Mouse (Mus musculus) cerebellum, adult 9-10 months (tissue): ENCODE results near the gene Sox5.

Experiments
- DNase-seq: peaks from one replicate; pipeline ENCODE4 v3.0.0; 2022

The Sox5 gene

DNA sequence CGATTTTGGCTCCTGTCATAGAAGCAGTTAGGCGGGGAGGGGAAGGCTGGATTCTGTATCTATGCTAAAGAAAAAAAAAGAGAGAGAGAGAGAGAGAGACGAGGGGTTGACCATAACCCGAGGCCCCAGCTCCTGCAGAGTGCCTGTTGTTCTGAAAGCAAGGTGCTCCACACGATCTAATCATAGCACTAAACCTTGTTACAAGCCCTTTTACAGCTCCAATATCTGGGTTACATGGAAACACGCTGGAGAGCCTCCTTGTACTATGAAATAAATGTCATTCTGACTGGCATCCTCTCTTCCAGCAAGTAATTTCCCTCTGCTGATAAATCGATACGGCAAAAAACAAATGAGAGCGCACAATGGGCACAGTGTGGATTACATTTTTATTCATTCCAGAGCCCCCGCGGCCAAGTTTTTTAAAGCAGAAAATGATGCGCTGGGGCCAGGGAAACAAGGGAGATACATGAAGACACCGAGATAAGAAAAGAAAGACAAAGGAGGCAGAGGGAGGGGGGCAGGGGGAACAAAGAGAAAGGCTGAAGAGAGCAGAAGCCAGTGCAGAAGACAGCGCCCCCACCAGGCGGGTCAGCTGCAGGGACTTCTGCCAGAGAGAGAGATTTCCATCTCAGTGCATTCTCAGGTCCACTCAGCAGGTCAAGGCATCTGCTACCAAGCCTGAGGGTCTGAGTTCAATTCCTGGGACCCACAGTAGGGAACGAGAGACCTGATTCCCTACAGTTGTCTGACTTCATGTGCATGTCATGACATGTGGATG is 304.3 kb downstream of the Sox5 start:
- no peak for DNase-seq

- DNase-seq, result no peak
These were observed 308.3 kb downstream of the Sox5 start for GRCm38 (mm10) chr6:144473437-144473836.

GRCm38 (mm10) chr6:144472089-144472900 is 309.5 kb downstream of the Sox5 start:
- no peak for DNase-seq

DNA sequence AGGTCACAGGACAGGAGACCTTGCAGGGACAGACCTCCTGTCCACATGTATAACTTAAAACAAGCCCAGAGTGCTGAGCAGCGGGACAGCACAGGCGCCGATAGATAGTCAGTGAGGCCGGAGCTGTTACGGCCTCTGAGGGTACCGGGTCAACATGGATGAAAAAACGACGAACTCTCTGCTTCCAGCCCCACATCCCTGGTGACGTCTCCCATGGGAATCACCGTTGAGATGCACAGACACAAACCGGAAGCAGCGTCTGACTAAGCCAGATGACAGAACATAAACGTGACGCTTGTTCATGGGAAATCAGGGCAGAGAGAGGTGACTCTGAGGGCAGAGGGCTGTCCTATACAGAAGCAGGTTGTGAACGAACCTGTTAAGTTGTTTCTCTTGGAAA is 315.1 kb downstream of the Sox5 start:
- no peak for DNase-seq

GRCm38 (mm10) chr6:144463691-144464090 is 318.1 kb downstream of the Sox5 start:
- no peak for DNase-seq

DNA sequence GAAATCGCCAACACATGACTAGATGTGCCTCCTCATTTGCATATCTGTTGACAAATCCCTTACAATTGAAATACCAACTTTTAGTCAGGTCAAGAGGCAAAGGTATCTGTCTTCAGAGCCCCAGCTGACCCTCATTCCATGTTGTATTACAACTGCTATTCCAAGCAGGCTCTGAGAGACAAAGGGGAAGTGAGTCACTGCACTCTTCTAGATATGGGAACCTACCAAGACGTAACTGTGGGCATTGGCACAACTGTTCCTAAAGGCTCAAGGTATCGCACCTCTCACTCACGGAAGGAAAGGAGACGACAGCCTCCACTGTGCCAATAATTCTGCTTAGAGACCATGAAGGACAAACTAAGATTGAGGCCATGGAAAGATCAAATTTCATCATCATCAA is 318.5 kb downstream of the Sox5 start:
- DNase-seq, result no peak

DNA sequence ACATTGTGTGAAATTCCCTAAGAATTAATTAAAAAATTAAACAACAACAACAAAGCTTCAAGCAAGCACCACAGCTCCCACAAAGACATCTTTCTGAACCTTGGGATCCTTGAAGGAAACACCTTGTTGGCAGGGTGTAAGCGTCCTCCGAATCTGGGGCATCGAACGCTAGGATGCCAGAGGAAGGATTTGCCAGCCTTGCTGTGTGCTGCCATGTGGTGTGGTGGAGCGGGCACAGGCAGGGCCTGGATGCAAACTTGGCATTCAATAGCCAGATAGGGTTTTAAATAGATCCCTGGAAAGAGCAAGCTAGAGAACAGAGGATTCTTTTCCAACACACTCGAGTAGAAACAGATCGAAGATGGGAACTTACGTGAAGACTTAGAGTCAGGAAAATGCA is 322.3 kb downstream of the Sox5 start:
- DNase-seq, result peak; percentile 65

GRCm38 (mm10) chr6:144457500-144457899 is 324.3 kb downstream of the Sox5 start:
- no peak for DNase-seq

- no peak for DNase-seq
These were observed 327.2 kb downstream of the Sox5 start for GRCm38 (mm10) chr6:144454291-144455276.

DNA sequence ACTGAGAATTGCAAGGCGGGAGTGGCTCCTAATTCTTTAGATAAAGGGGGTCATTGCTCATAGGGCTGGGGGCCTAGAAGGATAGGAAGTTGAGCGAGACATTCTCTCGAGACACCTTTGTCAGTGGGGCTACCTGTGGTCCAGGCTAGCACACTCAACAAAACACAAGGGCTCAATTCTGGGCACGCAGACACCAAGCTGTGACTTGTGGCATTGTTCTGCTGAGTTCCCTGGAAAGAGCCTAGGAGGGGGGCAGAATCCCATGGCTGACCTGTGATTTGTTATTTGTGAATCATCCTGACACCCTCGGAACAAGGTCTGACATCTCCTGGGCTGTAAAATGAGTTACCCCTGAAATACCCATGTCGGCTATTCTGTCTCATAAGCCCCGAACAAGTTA is 328.2 kb downstream of the Sox5 start:
- no peak for DNase-seq

- DNase-seq, result no peak
These were observed 328.6 kb downstream of the Sox5 start for GRCm38 (mm10) chr6:144453147-144453546.

GRCm38 (mm10) chr6:144452200-144452977 is 329.4 kb downstream of the Sox5 start:
- DNase-seq, result no peak

DNA sequence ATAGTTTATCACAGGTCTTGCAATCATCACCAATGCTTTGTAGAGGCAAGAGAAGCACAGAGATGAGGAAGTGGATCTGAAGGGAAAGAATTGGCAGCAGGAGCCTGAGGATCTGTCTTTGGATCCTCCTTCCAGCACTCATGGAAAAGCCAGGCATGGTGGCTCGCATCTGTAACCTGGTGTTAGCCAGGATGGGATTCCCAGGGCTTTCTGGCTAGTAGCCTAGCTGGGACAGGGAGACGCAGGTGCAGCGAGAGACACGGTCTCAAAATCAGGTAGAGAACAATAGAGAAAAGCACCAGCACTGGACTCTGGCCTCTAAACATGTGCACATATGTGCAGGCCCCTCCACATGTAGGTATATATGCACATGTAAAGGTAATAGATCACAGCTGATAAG is 330.1 kb downstream of the Sox5 start:
- DNase-seq, result no peak

DNA sequence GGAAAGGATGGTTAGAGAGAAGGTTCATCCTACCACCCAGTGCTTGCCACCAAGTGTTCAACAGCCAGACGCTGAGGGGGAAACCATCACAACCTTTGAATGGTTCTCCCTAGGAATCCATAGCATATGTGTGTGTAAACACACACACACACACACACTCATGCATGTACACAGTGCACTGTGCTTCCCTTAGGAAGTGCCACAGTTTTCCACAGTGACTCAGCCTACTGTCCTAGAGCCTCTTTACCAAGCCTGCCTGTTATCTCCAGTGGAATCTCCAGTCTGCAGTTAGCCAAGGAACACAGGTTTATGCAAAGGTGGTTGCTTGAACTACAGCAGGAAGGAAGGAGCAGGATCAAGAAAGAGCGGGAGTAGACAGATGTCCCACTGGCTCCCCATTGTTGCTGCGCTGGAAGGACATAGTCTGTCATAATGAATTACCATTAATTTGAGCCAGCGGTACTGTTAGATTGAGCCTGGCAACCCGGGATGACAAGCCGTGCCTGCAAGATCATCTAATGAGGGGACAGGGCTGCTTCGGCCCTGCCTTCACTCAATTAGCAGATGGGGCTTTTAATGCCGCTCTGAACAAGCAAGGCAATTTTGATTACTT is 335.9 kb downstream of the Sox5 start:
- DNase-seq, result no peak

- no peak for DNase-seq
These were observed 337.4 kb downstream of the Sox5 start for GRCm38 (mm10) chr6:144444367-144444766.

DNA sequence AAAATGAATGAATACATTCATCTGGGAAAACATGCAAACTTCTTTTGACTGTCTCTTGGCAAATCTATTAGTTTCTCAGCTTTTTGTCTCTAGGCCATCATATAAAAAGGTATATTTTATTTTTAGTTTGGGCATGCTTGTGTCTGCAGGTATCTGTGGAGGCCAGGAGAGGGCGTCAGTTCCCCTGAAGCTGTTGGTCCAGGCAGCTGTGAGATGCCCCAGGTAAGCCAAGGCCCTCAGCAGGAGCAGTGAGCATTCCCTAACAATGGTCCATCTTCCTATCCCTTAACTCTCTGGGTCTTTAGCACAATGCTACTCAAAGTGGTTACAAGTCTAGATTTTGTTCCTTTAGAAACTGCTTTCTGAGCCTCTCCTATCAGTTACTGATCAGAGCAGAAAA is 338.1 kb downstream of the Sox5 start:
- no peak for DNase-seq

DNA sequence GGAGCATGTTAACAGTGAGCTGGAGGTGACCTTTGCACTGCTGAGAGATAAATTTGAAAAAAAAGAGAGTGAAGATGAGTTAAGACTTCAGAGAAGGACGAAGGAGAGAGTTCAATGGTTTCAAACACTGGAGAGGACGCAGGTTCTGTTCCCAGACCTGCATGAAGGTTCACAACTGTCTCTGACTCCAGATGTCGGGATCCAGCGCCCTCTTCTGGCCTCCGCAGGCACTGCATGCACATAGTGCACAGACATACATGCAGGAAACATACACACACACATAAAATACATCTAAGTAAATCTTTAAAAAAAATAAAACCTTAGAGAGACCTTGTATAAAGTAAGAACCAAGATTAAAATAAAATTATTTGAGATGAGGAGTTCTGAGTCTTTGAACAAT is 352.5 kb downstream of the Sox5 start:
- no peak for DNase-seq

- DNase-seq, result no peak
These were observed 373.7 kb downstream of the Sox5 start for GRCm38 (mm10) chr6:144408030-144408429.

DNA sequence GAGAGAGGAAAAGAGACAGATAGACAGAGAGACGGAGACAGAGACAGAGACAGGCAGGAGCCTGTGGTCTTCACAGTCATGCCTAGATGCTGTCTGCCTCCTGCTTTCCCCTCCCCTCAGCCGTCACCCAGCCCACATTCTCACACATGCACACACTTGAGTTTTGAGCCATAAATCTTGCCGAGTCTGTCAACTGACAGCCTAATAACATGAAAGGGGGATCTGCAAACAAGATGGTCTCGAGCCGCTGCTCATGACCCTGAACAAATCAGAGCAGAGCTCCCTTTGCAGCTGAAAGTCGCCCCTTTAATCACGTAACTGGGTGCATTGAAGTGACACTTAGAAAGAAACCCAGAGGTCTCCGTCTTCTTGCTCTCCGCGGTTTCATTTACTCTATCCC is 383.7 kb downstream of the Sox5 start:
- no peak for DNase-seq

- no peak for DNase-seq
These were observed 388.6 kb downstream of the Sox5 start for GRCm38 (mm10) chr6:144393151-144393550.

DNA sequence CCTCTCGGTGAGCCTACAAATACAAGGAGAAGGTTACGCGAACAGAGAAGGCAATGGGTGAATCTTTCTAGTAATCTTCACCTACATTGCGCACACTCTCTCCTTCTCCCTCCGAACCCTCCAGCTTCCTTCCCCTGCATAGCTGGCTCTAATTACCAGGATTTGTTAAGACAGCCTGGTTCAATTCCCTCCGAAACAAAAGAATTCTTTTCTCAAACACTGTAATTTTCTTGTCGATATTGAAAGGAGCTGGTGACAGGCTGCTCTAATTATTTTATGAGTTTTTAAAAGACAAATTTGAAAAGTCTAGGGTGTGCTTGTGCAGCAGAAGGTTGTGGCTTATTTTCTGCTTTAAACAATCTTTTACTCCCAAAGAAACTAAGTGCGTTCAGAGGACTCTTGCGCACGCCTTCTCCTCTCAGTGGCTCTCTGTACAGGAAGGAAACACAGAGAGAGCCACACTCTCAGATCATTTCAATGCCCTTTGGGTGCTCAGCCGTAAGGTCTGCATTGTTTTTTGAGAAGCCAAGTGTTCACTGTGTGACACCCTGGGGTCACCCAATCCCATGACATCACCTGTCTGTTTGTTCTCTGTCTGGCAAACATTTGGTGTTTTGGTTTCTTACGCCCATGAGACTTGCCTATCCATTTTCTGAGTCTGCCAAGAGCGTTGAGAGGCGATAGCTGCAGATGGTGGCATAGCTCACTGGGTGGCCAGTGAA is 392.3 kb downstream of the Sox5 start:
- no peak for DNase-seq
